Mouse (Mus musculus) kidney, postnatal 0 days (tissue): ENCODE measurements around the gene Cpsf3. TPM values are rescaled to one million over a fixed set of nuclear protein-coding genes. Genes with fewer than 3 reads are reported as not detected.

ENCODE experiments used
- ATAC-seq: fragments of 200-750 bp; cut with Nextera tagmentation; replicated peaks from 2 replicates; pipeline ENCODE4 v1.8.0; 2017; ENCODE audit warnings: low read depth, moderate number of reproducible peaks, moderate TSS enrichment, moderate library complexity; ENCODE audit not compliant: low FRiP score
- DNase-seq: peaks from one replicate; pipeline ENCODE4 v3.0.0-alpha.2; 2016; ENCODE audit warnings: low spot score
- H3K27ac ChIP-seq: fragments of 300-500 bp; sonication (generic); 2 replicates; pipeline ENCODE4 v1.5.1; 2014; ENCODE audit warnings: mild to moderate bottlenecking
- H3K27me3 ChIP-seq: fragments of 300-500 bp; sonication (generic); 2 replicates; pipeline ENCODE4 v1.6.1; 2014; ENCODE audit warnings: low read length, mixed read lengths; ENCODE audit not compliant: insufficient read depth
- H3K36me3 ChIP-seq: fragments of 300-500 bp; sonication (generic); 2 replicates; pipeline ENCODE4 v1.6.1; 2014; ENCODE audit warnings: low read length, mixed read lengths; ENCODE audit not compliant: insufficient read depth
- H3K4me1 ChIP-seq: fragments of 300-500 bp; sonication (generic); replicated peaks from 2 replicates; pipeline ENCODE4 v1.6.1; 2014; ENCODE audit warnings: antibody characterized with exemption, low read length, mixed read lengths; ENCODE audit not compliant: insufficient read depth
- H3K4me2 ChIP-seq: fragments of 300-500 bp; sonication (generic); 2 replicates; pipeline ENCODE4 v1.6.1; 2014; ENCODE audit warnings: mild to moderate bottlenecking, low read length, moderate library complexity, mixed read lengths
- H3K4me3 ChIP-seq: fragments of 300-500 bp; sonication (generic); replicated peaks from 2 replicates; pipeline ENCODE4 v1.5.1; 2014; ENCODE audit warnings: low read depth, low read length
- H3K9ac ChIP-seq: fragments of 300-500 bp; sonication (generic); 2 replicates; pipeline ENCODE4 v1.6.1; 2014; ENCODE audit warnings: low read depth, low read length
- H3K9me3 ChIP-seq: fragments of 300-500 bp; sonication (generic); replicated peaks from 2 replicates; pipeline ENCODE4 v1.6.1; 2016; ENCODE audit warnings: low read length, inconsistent platforms, mixed read lengths
- CTCF ChIP-seq: IDR thresholded peaks from 2 replicates; pipeline ENCODE4 v1.5.1; 2016; ENCODE audit warnings: antibody characterized with exemption, low read depth, mild to moderate bottlenecking, moderate library complexity
- WGBS: fragments of 180-500 bp; shearing (Covaris S2); extraction: QIAGEN DNeasy Blood & Tissue Kit; methylation state at CpG from one replicate; pipeline ENCODE4 v1.1.7; 2014; 5-methylcytosine and 5-hydroxymethylcytosine counted together
- polyA plus RNA-seq: library from polyadenylated mRNA; unstranded; fragments of >200 nt; fragmentation: Nextera tagmentation; extraction: Ambion mirVana; gene quantifications from 2 replicates; pipeline ENCODE4 v1.2.1, GENCODE M21; 2015

The Cpsf3 gene
- polyA plus RNA-seq, 1 experiment from 2014 or later: 81.0 TPM

DNA sequence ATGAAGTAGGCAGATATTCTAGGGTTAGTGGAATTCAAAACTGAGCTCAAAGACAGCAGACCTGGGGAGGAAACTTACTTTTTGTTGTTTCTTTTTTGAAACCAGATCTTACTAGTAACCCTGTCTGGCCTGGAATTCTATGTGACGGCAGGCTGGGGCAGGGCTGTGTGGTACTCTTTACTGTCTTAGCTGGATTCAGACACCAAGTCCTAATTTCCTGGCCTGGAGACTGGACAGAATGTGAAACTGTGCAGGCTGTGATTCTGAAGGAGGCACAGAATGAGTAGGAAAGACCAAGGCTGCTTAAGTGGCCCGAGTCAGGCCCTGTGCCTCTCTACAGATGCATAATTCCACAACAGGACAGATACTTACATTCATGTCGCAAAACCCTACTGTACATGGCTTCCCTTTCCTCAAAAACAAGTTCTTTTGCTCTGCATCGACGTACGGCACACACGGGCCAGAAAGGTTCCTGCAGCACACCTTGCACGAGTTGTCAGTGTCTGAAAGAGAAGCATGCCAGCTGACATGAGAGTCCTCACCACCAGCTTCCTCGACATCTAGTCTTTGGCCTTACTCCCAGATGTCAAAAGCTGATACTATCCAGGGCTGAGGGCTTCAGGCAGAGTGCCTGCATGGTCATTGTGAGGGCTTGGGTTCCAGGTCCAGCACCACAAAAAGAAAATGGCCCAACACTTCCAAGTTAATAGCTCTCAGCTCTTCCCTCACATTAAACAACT lies 44.6 kb downstream of the Cpsf3 start:
- Histone ChIP-seq H3K4me1 (no peaks in the 10 kb centered on the region), H3K4me2 (no peak overlapping the region), H3K27ac (no peak overlapping the region), H3K27me3 (no peaks in the 10 kb centered on the region), H3K36me3 (peaks cover 63% of the 10 kb centered on the region), H3K9ac (no peak overlapping the region), H3K4me3 (no peak overlapping the region), H3K9me3 (no peaks in the 10 kb centered on the region)
- 85% methylated on average over 9 of the region's 9 CpGs for WGBS
- no peak for TF ChIP-seq CTCF
- DNase-seq (no peak), ATAC-seq (no peak)

DNA sequence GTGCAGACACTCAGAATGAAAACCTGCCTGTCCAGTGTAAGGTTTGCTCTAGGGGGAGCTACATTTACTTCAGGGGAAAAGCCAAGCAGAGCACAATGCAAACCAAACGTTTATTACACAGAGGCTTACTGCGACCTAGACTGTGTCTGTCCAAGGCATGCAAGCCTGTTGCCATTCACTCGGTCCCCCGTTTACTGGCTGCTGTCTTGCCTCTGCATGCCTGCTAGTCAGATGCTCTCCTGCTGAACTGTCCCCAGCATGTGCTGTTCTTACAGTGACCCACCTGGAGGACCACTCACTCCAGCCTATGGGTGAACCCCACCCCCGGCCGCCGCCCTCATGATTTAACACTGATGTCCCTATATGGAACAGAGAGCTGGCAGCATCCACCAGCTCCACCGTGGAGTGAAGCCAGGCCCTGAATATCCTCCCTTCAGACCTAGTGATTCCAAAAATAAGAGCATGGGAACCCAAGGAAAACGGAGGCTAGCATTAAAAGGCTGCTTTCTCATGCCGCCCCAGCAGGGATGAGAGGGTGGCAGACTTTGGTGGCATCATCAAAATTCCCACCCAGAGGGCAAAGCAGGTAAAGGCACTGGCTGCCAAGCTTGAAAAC lies 45.9 kb downstream of the Cpsf3 start:
- H3K4me3 ChIP-seq: no peak overlapping the region
- DNase-seq (no peak), ATAC-seq (no peak)
- H3K4me2 ChIP-seq: no peak overlapping the region
- peaks cover 58% of the 10 kb centered on the region for H3K36me3 ChIP-seq
- no peak overlapping the region for H3K27ac ChIP-seq
- no peaks in the 10 kb centered on the region for H3K9me3 ChIP-seq
- WGBS: 80% methylated on average over 10 of the region's 10 CpGs
- no peaks in the 10 kb centered on the region for H3K4me1 ChIP-seq
- TF ChIP-seq CTCF: peak; percentile 16; the same call in 1 of the 2 replicates
- H3K27me3 ChIP-seq: no peaks in the 10 kb centered on the region
- H3K9ac ChIP-seq: no peak overlapping the region

DNA sequence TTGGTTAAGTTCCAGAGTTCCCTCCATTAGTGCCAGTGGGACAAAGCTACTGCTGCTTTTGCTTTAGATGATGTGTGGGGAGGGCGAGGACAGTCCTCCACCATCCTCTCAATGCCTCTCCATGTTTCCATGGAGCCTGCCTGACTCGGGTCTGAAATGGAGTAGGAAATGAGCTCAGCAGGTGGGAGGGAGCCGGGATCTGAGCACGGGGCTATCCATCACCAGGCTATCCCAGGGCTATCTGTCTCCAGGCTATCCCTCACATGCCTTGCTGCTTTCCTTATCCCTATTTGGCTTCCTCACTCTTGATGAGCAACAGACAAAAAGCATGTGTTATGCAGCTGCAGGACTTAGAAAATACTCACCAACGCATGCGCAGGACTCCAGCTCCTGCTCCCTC lies 46.5 kb downstream of the Cpsf3 start:
- ATAC-seq: no peak
- Histone ChIP-seq H3K9me3 (no peaks in the 10 kb centered on the region), H3K9ac (no peak overlapping the region), H3K4me1 (no peaks in the 10 kb centered on the region), H3K4me3 (no peak overlapping the region), H3K27me3 (no peaks in the 10 kb centered on the region), H3K4me2 (no peak overlapping the region), H3K36me3 (peaks cover 53% of the 10 kb centered on the region), H3K27ac (no peak overlapping the region)
- 83% methylated on average over 6 of the region's 6 CpGs for WGBS
- no peak for DNase-seq
- TF ChIP-seq CTCF: no peak

DNA sequence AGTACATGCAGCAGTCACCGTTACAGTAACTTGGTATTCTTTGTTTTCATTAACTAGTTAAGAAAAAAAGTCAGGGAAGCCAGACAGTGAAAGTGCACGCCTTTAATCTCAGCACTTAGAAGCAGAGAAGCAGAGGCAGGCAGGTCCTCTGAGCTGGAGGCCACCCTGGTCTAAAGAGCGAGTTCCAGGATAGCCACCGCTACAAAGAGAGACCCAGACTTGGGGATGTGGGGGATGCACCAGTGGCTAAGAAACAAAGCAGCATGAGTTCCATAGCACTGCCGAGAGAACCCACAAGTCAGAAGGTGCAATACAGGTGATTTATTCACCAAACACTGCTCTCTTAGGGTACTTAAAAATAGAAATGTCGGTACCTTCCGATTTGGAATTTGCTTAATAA lies 47.8 kb downstream of the Cpsf3 start:
- Histone ChIP-seq H3K27ac (no peak overlapping the region), H3K4me2 (no peak overlapping the region), H3K4me3 (no peak overlapping the region), H3K27me3 (no peaks in the 10 kb centered on the region), H3K4me1 (no peaks in the 10 kb centered on the region), H3K36me3 (peaks cover 44% of the 10 kb centered on the region), H3K9ac (no peak overlapping the region), H3K9me3 (no peaks in the 10 kb centered on the region)
- ATAC-seq (no peak), DNase-seq (no peak)
- WGBS: 89% methylated on average over 7 of the region's 7 CpGs
- no peak for TF ChIP-seq CTCF

DNA sequence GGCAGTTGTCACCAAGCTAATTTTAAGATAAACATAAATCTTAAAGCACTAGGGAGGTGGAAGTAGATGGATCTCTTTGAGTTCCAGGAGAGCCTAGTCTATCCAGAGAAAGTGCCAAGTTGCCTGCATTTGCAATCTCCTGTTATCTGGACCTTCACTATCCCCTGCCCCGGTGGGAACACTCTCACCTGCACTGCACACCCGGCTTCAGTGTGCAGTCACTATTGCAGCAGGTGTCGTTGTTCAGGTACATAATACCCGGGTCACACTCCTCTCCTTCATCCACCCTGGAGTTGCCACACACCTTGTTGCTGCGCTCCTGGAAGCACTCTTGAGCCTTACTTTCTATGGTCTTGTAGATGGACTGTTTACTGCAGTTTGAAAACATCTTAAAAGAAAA lies 48.6 kb downstream of the Cpsf3 start:
- no peak for TF ChIP-seq CTCF
- no peak for DNase-seq
- no peaks in the 10 kb centered on the region for H3K27me3 ChIP-seq
- no peak overlapping the region for H3K9ac ChIP-seq
- 92% methylated on average over 5 of the region's 5 CpGs for WGBS
- no peak overlapping the region for H3K27ac ChIP-seq
- ATAC-seq: no peak
- no peak overlapping the region for H3K4me2 ChIP-seq
- no peaks in the 10 kb centered on the region for H3K4me1 ChIP-seq
- H3K36me3 ChIP-seq: peaks cover 42% of the 10 kb centered on the region
- H3K9me3 ChIP-seq: no peaks in the 10 kb centered on the region
- no peak overlapping the region for H3K4me3 ChIP-seq

DNA sequence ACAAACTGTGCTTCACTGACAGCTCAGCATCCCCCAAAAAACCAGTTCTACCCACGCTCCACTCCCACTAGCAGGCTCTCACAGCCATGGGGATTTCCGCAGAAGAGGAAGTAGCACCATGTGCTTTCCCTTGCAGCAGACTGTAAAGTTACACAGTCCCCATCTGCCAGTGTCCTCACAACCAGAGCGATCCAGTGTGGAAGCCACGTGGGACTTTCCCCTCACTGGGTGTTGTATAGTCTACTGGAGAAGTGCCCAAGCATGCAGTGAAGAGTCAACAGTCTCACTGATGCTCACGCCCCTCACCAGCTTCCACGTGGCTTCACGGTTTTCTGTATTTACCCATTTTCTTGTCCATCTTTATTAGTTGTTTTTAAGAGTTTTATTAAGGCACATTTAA lies 50.7 kb downstream of the Cpsf3 start:
- Histone ChIP-seq H3K27ac (no peak overlapping the region), H3K9me3 (no peaks in the 10 kb centered on the region), H3K36me3 (peaks cover 36% of the 10 kb centered on the region), H3K9ac (no peak overlapping the region), H3K27me3 (no peaks in the 10 kb centered on the region), H3K4me2 (no peak overlapping the region), H3K4me1 (no peaks in the 10 kb centered on the region), H3K4me3 (no peak overlapping the region)
- no peak for TF ChIP-seq CTCF
- ATAC-seq (no peak), DNase-seq (no peak)
- WGBS: 86% methylated on average over 7 of the region's 7 CpGs

DNA sequence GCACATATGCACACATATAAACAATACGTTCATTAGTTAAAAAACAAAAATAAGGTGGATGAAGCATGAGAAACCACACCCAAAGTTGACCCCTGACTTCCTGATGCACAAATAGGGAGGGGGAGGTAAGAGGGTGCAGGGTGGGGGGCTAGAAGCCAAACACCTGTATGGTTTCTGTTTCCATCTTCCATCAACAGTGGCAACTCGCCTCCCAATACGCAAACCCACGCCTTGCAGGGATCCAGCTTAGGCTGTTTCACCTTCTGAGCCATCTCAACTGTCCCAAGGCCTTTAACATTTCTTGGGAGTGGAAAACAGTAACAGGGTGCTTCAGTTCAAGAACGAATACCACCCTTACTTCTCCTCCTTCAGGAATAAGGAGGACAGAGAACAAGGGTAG lies 52.0 kb downstream of the Cpsf3 start:
- ATAC-seq: no peak
- Histone ChIP-seq H3K4me3 (no peak overlapping the region), H3K27me3 (no peaks in the 10 kb centered on the region), H3K4me1 (no peaks in the 10 kb centered on the region), H3K36me3 (peaks cover 26% of the 10 kb centered on the region), H3K9me3 (no peaks in the 10 kb centered on the region), H3K4me2 (no peak overlapping the region), H3K27ac (no peak overlapping the region), H3K9ac (no peak overlapping the region)
- 95% methylated on average over 5 of the region's 5 CpGs for WGBS
- DNase-seq: no peak
- no peak for TF ChIP-seq CTCF
